21 mouse cellular contexts compared by ENCODE assay signal in genomic region chr5:28169166-28169801, GRCm38 (mm10). TPM values are rescaled to one million over a fixed set of nuclear protein-coding genes. Genes with fewer than 3 reads are reported as not detected.
DNase-seq lines count a peak whose midpoint lies in the region; ATAC-seq lines count a peak whose summit lies in the region.
"Had no signal": no experiment of that assay in that cellular context is flagged by ENCODE, and none has a peak within 500 bp of the region (broad histone marks: within the 10 kb centered on the region; RNA-seq: fewer than 3 reads in every experiment).

No protein-coding gene starts in this region.

- H3K9me3 ChIP-seq in embryonic facial prominence, embryonic 14.5 days (ENCODE audit: control insufficient read depth, low read length) = no peaks in the 10 kb centered on the region
- H3K9me3 ChIP-seq in hindbrain, embryonic 16.5 days (ENCODE audit: control insufficient read depth, low read length) = no peaks in the 10 kb centered on the region
- no peaks in the 10 kb centered on the region for H3K9me3 ChIP-seq in midbrain, embryonic 13.5 days
- no peaks in the 10 kb centered on the region for H3K9me3 ChIP-seq in forebrain, embryonic 16.5 days (ENCODE audit: control insufficient read depth, low read length)
- H3K9me3 ChIP-seq: embryonic facial prominence, embryonic 15.5 days; limb, embryonic 15.5 days had no signal

- H3K4me1 ChIP-seq in embryonic facial prominence, embryonic 14.5 days (ENCODE audit: control insufficient read depth, insufficient read depth, low read length) = no peaks in the 10 kb centered on the region
- peaks cover 13% of the 10 kb centered on the region for H3K4me1 ChIP-seq in hindbrain, embryonic 16.5 days (ENCODE audit: control insufficient read depth, insufficient read depth, low read depth, low read length)
- peaks cover 61% of the 10 kb centered on the region for H3K4me1 ChIP-seq in midbrain, embryonic 13.5 days (replicated peaks)
- peaks cover 21% of the 10 kb centered on the region for H3K4me1 ChIP-seq in forebrain, embryonic 16.5 days (replicated peaks; ENCODE audit: control insufficient read depth, insufficient read depth, low read length)

- no peak for ATAC-seq in embryonic facial prominence, embryonic 14.5 days (ENCODE audit: low read depth)
- ATAC-seq in hindbrain, embryonic 16.5 days = no peak
- ATAC-seq in midbrain, embryonic 13.5 days = no peak
- ATAC-seq in forebrain, embryonic 16.5 days = no peak
- ATAC-seq: liver, postnatal 0 days had no signal

- H3K4me3 ChIP-seq in embryonic facial prominence, embryonic 14.5 days (ENCODE audit: low read depth, low read length) = 0 out of 2 replicates have a peak overlapping the region, but pooled peaks have one; percentile 13
- H3K4me3 ChIP-seq in hindbrain, embryonic 16.5 days (ENCODE audit: low read length) = peak overlapping the region; percentile 59
- peak overlapping the region; percentile 77 for H3K4me3 ChIP-seq in midbrain, embryonic 13.5 days (replicated peaks)
- H3K4me3 ChIP-seq in forebrain, embryonic 16.5 days (replicated peaks; ENCODE audit: low read length) = no peak overlapping the region

- 11% methylated on average over 5 of the region's 5 CpGs for WGBS in embryonic facial prominence, embryonic 14.5 days
- WGBS in hindbrain, embryonic 16.5 days = 4% methylated on average over 5 of the region's 5 CpGs
- WGBS in midbrain, embryonic 13.5 days = 5% methylated on average over 5 of the region's 5 CpGs
- 1% methylated on average over 5 of the region's 5 CpGs for WGBS in forebrain, embryonic 16.5 days

- H3K27ac ChIP-seq in embryonic facial prominence, embryonic 14.5 days (replicated peaks; ENCODE audit: low read depth, low read length) = no peak overlapping the region
- no peak overlapping the region for H3K27ac ChIP-seq in hindbrain, embryonic 16.5 days (ENCODE audit: low read depth, low read length)
- peak overlapping the region; percentile 95 for H3K27ac ChIP-seq in midbrain, embryonic 13.5 days
- H3K27ac ChIP-seq in forebrain, embryonic 16.5 days (ENCODE audit: low read length) = no peak overlapping the region
- H3K27ac ChIP-seq: embryonic facial prominence, embryonic 15.5 days; limb, embryonic 15.5 days had no signal

- H3K36me3 ChIP-seq in embryonic facial prominence, embryonic 14.5 days (ENCODE audit: control insufficient read depth, insufficient read depth, low read length) = no peaks in the 10 kb centered on the region
- no peaks in the 10 kb centered on the region for H3K36me3 ChIP-seq in hindbrain, embryonic 16.5 days (ENCODE audit: control insufficient read depth, insufficient read depth, low read length)
- 0 out of 2 replicates have a peak, but pooled peaks cover 4% of the 10 kb centered on the region for H3K36me3 ChIP-seq in midbrain, embryonic 13.5 days
- no peaks in the 10 kb centered on the region for H3K36me3 ChIP-seq in forebrain, embryonic 16.5 days (ENCODE audit: control insufficient read depth, insufficient read depth)
- H3K36me3 ChIP-seq: embryonic facial prominence, embryonic 15.5 days; limb, embryonic 15.5 days had no signal

- H3K9ac ChIP-seq in embryonic facial prominence, embryonic 14.5 days (ENCODE audit: low read depth, low read length) = no peak overlapping the region
- peak overlapping the region; percentile 50 for H3K9ac ChIP-seq in hindbrain, embryonic 16.5 days (ENCODE audit: low read depth, low read length)
- H3K9ac ChIP-seq in midbrain, embryonic 13.5 days (replicated peaks) = peak overlapping the region; percentile 95
- no peak overlapping the region for H3K9ac ChIP-seq in forebrain, embryonic 16.5 days (replicated peaks; ENCODE audit: low read depth, low read length)
- H3K9ac ChIP-seq: embryonic facial prominence, embryonic 15.5 days; limb, embryonic 15.5 days; liver, postnatal 0 days had no signal

- no peak overlapping the region for H3K4me2 ChIP-seq in embryonic facial prominence, embryonic 14.5 days (ENCODE audit: low read depth, low read length)
- peak overlapping the region; percentile 50 for H3K4me2 ChIP-seq in hindbrain, embryonic 16.5 days (ENCODE audit: low read length)
- peak overlapping the region; percentile 70 for H3K4me2 ChIP-seq in midbrain, embryonic 13.5 days (replicated peaks)
- H3K4me2 ChIP-seq in forebrain, embryonic 16.5 days (ENCODE audit: low read length) = no peak overlapping the region
- H3K4me2 ChIP-seq: limb, embryonic 15.5 days had no signal

- DNase-seq in embryo, embryonic 9.5 days (ENCODE audit: extremely low spot score) = peak; percentile 38
- no peak for DNase-seq in embryo, embryonic 11 days
- no peak for DNase-seq in embryonic facial prominence, embryonic 14.5 days (ENCODE audit: low spot score)
- DNase-seq in layer of hippocampus, postnatal 25 days (ENCODE audit: extremely low spot score in 1 of 2, low spot score in 1 of 2) = no peak
- DNase-seq in heart, adult 11 months = no peak
- DNase-seq: adrenal gland, adult 2 months; liver, postnatal 0 days; lung, postnatal 4 days; retina, postnatal 1 day; thymus, adult 18-20 months had no signal

- peaks cover 96% of the 10 kb centered on the region for H3K27me3 ChIP-seq in embryonic facial prominence, embryonic 14.5 days (replicated peaks; ENCODE audit: control insufficient read depth, insufficient read depth, low read length)
- H3K27me3 ChIP-seq in hindbrain, embryonic 16.5 days (replicated peaks; ENCODE audit: control insufficient read depth, insufficient read depth, low read length) = peaks cover 49% of the 10 kb centered on the region
- H3K27me3 ChIP-seq in midbrain, embryonic 13.5 days = peaks cover 72% of the 10 kb centered on the region
- peaks cover 77% of the 10 kb centered on the region for H3K27me3 ChIP-seq in forebrain, embryonic 16.5 days (replicated peaks; ENCODE audit: control insufficient read depth, insufficient read depth, low read length)

RNA-seq across cellular contexts. Expression of gene En2, which starts 3.8 kb away (rescaled TPM):
- not detected in 2 replicates for polyA plus RNA-seq in embryonic facial prominence, embryonic 14.5 days (2014; fragmentation: Nextera tagmentation; extraction: Ambion mirVana)
- 0.40 and 0.55 TPM in 2 replicates for polyA plus RNA-seq in hindbrain, embryonic 16.5 days (2015; fragmentation: Nextera tagmentation; extraction: Ambion mirVana)
- 1.9 and 2.2 TPM in 2 replicates for polyA plus RNA-seq in midbrain, embryonic 13.5 days (2015; fragmentation: Nextera tagmentation; extraction: Ambion mirVana)
- under 1 TPM; 0.34 to 0.56 TPM for total RNA-seq in layer of hippocampus, postnatal 25 days (2021)
- polyA plus RNA-seq in forebrain, embryonic 16.5 days (2015; fragmentation: Nextera tagmentation; extraction: Ambion mirVana) = not detected in 2 replicates
- total RNA-seq: monocyte, adult 5-6 weeks had no signal
- polyA plus RNA-seq: C2C12; embryonic facial prominence, embryonic 15.5 days; forebrain, embryonic 11.5 days; heart, embryonic 16.5 days; limb, embryonic 15.5 days; liver, postnatal 0 days; neural tube, embryonic 14.5 days; small intestine, adult 2 months had no signal

Comparison
In these comparisons a context has a peak if more than half of its experiments do, and no peak if none do; other contexts are left out.
1. H3K4me2 ChIP-seq: peak in hindbrain, embryonic 16.5 days (single experiment) and midbrain, embryonic 13.5 days (single experiment); none in embryonic facial prominence, embryonic 14.5 days (single experiment) and forebrain, embryonic 16.5 days (single experiment).
2. H3K9ac ChIP-seq: peak in hindbrain, embryonic 16.5 days (single experiment) and midbrain, embryonic 13.5 days (single experiment); none in embryonic facial prominence, embryonic 14.5 days (single experiment) and forebrain, embryonic 16.5 days (single experiment).